Mouse (Mus musculus) c-Kit-positive CD71-positive TER-119-negative erythroid progenitor cells, embryonic 14.5 days (primary cell): ENCODE data around the gene Ier2.

Experiments used
- DNase-seq: peaks from one replicate; pipeline ENCODE4 v3.0.0-alpha.2; 2013; ENCODE audit warnings: low read depth

Gene Ier2

GRCm38 (mm10) chr8:84662581-84663065 is at the start of gene Ier2:
TSS of gene Ier2 (minus strand) at chr8:84662852.
- peak; percentile 90 for DNase-seq

DNA sequence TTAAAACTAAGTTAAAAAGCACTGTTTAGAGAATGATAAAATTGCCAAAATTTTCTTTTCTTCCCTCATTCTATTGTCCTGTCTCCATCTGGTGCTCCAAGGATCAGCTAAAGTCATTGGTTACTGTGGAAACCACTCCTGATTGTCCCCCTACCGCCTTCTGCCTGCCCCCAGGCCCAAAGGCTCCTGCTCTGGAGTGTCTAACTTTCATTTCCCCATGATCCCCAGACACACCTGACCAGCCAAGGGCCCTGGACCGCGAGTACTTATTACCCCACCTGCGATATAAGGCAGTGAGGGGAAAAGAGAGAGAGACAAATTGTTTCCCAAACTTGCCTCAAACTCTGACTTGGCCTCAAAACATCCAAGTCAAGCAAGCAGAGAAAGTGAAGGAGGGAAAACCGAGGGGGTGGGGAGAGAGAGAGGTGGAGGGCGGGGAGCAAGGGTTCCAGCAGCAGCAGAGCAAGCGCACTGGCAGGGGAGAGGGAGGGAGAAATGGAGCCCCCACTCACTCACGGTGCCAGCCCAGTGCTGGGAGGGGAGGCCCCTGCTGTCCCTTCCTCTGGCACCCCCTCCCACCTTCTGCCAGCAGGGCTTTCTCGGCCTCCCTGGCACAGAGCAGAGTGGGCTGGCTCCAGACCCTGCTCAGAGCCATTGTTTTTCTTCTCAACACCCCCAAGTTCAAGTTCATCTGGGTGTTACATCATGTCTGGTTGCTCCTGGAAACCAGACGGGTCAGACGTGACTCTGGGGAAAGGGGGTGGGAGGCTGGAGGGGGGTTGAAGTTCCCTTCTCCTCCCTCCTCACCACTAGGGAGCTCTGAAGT is 49.5 kb upstream of the Ier2 start:
- no peak for DNase-seq

- DNase-seq = no peak
Measured at GRCm38 (mm10) chr8:84711312-84711711, 48.7 kb upstream of the Ier2 start.

DNA sequence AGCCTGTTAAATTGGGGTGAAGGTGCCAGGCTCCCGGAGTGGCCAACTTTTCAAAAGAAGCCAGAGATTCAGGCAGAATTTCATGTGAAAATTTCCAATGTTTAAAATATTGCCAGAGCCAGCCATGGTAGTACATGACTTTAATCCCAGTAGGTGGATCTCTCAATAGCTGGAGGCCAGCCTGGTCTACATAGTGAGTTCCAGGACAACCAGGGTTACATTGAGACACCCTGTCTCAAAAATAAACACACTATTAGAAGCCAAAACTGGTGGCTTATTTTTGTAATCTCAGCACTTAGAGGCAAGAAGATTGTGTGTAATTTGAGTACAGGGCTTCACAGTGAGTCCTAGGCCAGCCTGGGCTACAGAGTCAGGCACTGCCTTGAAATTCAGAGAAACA is 47.3 kb upstream of the Ier2 start:
- DNase-seq = no peak

- DNase-seq = no peak
Measured at GRCm38 (mm10) chr8:84708774-84709475, 46.3 kb upstream of the Ier2 start.

GRCm38 (mm10) chr8:84708071-84708541 is 45.5 kb upstream of the Ier2 start:
- DNase-seq = no peak

DNA sequence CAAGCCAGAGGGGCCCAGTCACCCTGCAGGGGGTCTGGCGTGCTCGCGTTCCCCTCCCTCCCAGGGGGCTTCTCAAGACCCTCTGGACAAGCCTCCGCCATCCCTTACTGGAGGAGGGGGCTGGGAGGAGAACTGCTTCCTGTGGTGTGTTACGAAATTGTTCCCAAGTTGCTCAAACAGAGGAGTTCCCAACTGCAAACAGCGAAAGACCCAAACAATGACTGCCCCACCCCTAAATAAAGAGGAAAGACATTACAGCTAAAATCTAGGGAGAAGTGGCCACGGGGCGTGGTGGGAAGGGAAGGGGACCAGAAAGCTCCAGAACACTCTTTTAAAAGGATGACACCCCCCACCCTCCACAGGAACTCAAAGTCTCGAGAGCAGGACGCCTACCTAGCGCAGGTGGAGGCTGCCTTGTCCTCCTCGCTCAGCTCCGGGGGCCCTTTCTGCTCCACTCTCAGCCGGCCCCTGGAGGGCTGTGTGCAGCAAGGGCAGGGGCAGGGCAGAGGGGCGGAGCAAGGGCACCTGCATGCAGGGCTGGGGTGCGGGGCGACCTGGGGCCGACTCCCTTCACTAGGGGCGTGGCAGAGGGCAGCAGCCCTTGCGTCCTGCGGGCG is 44.7 kb upstream of the Ier2 start:
- no peak for DNase-seq

GRCm38 (mm10) chr8:84706610-84707266 is 44.1 kb upstream of the Ier2 start:
- DNase-seq = no peak

GRCm38 (mm10) chr8:84705960-84706359 is 43.3 kb upstream of the Ier2 start:
- DNase-seq = no peak

DNA sequence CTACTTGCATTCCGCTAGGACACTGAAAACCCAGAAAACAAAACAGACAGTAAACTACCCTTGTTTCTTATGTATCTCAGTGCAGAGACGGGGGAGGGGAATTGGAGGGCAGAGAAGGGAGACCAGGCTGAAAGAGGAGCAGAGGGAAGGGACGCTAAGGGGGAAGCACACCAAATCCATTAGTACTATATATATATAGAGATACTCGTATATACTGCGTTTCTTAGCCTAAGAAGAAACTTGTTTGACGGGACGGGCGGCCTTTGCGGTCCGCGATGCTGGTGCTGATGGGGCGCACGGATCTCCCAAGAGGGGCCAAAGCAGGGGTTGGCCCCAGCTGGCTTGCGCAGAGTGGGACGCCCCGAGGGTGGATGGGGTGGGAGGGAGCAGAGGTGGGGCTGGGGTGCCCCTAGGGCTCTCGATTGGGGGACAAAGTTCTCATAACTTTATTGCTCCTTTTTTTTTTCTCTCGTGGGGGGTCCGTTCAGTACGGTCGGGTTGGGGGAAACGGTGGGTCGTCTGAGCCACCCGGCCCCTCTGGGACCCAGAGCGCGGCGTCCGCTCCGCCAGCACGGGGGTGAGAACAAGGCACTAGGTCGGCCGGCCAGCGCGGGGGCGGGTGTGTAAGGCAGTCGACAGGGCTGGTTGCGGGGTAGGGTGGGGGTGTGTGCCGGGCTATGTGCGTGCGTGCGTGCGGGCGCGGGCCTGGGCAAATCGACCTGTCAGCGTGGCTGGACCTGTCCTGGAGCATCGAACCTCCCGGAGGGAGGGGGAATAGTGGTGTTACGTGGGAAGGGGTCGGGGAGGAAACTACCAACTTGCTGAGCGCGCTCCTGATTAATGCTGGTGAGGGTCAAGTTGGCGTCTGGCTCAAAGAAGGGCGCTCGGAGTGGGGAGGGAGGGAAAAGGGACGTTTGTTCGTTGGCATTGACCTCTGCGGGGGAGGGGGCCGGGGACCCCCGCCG is 42.5 kb upstream of the Ier2 start:
- no peak for DNase-seq

- DNase-seq = no peak
Measured at GRCm38 (mm10) chr8:84704356-84704755, 41.7 kb upstream of the Ier2 start.

- no peak for DNase-seq
Measured at GRCm38 (mm10) chr8:84703466-84704249, 41.0 kb upstream of the Ier2 start.

DNA sequence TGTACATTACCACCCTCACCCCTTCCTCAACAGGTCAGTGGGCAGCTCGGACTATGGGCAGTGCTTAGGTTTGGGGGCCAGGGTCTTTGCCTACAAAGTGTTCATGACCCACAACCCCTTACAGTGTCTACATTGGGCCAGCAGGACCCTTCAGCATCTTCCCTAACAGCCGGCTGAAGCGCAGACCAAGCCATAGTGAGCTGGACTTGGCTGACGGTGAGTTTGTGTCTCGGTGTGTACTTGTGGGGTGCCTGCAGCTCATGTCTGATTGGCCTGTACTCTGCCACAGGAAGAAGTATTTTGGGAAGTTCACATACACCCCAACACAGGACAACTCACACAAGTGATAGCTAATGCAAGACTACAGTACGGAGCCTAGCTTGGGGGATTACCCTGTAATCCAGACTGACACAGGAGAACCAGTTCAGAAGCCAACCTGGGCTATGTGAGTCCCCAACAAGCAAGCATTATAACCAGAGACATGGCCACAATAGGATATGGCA is 40.4 kb upstream of the Ier2 start:
- DNase-seq = no peak

GRCm38 (mm10) chr8:84702561-84702960 is 39.9 kb upstream of the Ier2 start:
- no peak for DNase-seq

GRCm38 (mm10) chr8:84700941-84701911 is 38.6 kb upstream of the Ier2 start, which contains the start of gene Lyl1:
TSS of gene Lyl1 (plus strand) at chr8:84701457.
- peak; percentile 97 for DNase-seq

GRCm38 (mm10) chr8:84700526-84700925 is 37.9 kb upstream of the Ier2 start:
- no peak for DNase-seq

DNA sequence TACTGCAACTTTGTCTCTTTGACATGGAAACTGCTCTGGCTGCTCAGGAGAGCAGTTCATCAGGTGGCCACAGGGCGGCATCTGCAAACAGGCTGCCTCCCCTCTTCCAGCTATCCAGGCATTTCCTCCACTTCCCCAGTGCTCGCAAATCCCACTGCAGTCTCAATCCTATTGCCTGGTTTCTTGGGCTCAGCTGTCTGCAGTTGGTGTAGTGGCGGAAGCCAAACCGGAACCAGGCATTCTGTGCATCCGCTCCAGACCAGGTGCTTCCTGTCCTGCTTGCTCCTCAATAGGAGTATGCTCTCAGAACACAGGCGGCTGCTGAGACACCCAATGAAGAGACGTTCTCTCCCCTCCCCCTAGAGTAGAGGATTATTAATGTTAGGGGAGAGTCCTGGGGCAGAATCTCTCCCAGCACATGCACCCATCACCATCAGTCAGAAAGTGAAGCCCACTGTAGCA is 37.2 kb upstream of the Ier2 start:
- no peak for DNase-seq

DNA sequence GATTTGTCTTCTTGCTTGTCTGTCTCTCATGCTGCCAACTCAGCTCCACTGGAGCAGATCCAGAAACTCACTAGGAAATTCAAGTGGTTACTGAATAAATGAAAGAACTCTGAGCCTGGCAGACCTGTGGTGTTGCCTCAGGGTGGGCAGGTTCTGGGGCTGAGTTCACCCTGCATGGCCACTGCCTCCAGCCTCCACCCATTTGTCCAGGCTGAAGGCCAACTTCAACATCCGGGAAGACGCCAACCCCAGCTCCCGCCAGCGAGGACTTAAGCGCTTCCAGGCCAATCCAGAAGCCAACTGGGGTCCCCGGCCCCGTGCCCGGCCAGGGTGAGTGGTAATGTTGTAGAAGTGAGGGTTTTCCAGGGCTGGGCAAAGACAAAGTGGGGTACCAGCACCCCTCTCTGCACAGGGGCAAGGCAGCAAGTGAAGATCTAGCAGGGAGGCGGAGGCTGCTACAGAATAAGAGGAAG is 36.3 kb upstream of the Ier2 start:
- DNase-seq = no peak
